Mouse (Mus musculus): Measurements from ENCODE around the gene Usp7. TPM values are rescaled to one million over a fixed set of nuclear protein-coding genes. Genes with fewer than 3 reads are reported as not detected.
"Not testable (repeated sequence)": the region's sequence is repeated elsewhere in the genome, so short reads cannot be mapped to it uniquely, and the experiment has no call there.

Gene Usp7
- polyA plus RNA-seq, 1 experiment from 2014 or later: 23.9 TPM

GRCm38 (mm10) chr16:8737666-8738541, 54.2 kb downstream of the Usp7 start:
- Histone ChIP-seq H3K27ac (ENCODE audit: low read depth, low read length) (peak overlapping the region; percentile 97), H3K9me3 (ENCODE audit: control insufficient read depth, low read length) (no peaks in the 10 kb centered on the region)
- WGBS: under 1% methylated on average over 73 of the region's 110 CpGs

GRCm38 (mm10) chr16:8737341-8737665, 54.8 kb downstream of the Usp7 start:
- H3K27me3 ChIP-seq (replicated peaks; ENCODE audit: control insufficient read depth, insufficient read depth, low read length): no peaks in the 10 kb centered on the region
- H3K36me3 ChIP-seq (ENCODE audit: control insufficient read depth, insufficient read depth, low read length): no peaks in the 10 kb centered on the region
- peak overlapping the region; percentile 97 for H3K4me2 ChIP-seq (ENCODE audit: low read length)
- H3K4me1 ChIP-seq (ENCODE audit: control insufficient read depth, insufficient read depth, low read depth, low read length): peaks cover 32% of the 10 kb centered on the region
- peak overlapping the region; percentile 97; the same call in 1 of the 2 replicates for H3K27ac ChIP-seq (ENCODE audit: low read depth, low read length)
- peak overlapping the region; percentile 99 for H3K4me3 ChIP-seq (ENCODE audit: low read length)
- no peaks in the 10 kb centered on the region for H3K9me3 ChIP-seq (ENCODE audit: control insufficient read depth, low read length)
- 1% methylated on average over 11 of the region's 11 CpGs for WGBS
- ATAC-seq: no peak
- H3K9ac ChIP-seq (ENCODE audit: low read depth, low read length): peak overlapping the region; percentile 97

More at GRCm38 (mm10) chr16:8737666-8738541, 54.2 kb downstream of the Usp7 start:
- Histone ChIP-seq H3K4me2 (ENCODE audit: low read length) (peak overlapping the region; percentile 97), H3K4me3 (ENCODE audit: low read length) (peak overlapping the region; percentile 99), H3K27me3 (replicated peaks; ENCODE audit: control insufficient read depth, insufficient read depth, low read length) (no peaks in the 10 kb centered on the region), H3K36me3 (ENCODE audit: control insufficient read depth, insufficient read depth, low read length) (no peaks in the 10 kb centered on the region), H3K9ac (ENCODE audit: low read depth, low read length) (peak overlapping the region; percentile 97), H3K4me1 (ENCODE audit: control insufficient read depth, insufficient read depth, low read depth, low read length) (peaks cover 32% of the 10 kb centered on the region)
- peak; percentile 43; the same call in 1 of the 2 replicates for ATAC-seq

- H3K27me3 ChIP-seq (replicated peaks; ENCODE audit: control insufficient read depth, insufficient read depth, low read length): no peaks in the 10 kb centered on the region
- H3K4me2 ChIP-seq (ENCODE audit: low read length): peak overlapping the region; percentile 97
- peaks cover 32% of the 10 kb centered on the region for H3K4me1 ChIP-seq (ENCODE audit: control insufficient read depth, insufficient read depth, low read depth, low read length)
- no peaks in the 10 kb centered on the region for H3K36me3 ChIP-seq (ENCODE audit: control insufficient read depth, insufficient read depth, low read length)
- peak overlapping the region; percentile 97 for H3K9ac ChIP-seq (ENCODE audit: low read depth, low read length)
- 1% methylated on average over 7 of the region's 7 CpGs for WGBS
- no peak for ATAC-seq
- H3K4me3 ChIP-seq (ENCODE audit: low read length): peak overlapping the region; percentile 99
- H3K9me3 ChIP-seq (ENCODE audit: control insufficient read depth, low read length): no peaks in the 10 kb centered on the region
- H3K27ac ChIP-seq (ENCODE audit: low read depth, low read length): no peak overlapping the region
Measured at GRCm38 (mm10) chr16:8736757-8737156, 55.4 kb downstream of the Usp7 start.

GRCm38 (mm10) chr16:8736032-8736431, 56.1 kb downstream of the Usp7 start:
- WGBS: 17% methylated on average over 8 of the region's 8 CpGs
- no peaks in the 10 kb centered on the region for H3K9me3 ChIP-seq (ENCODE audit: control insufficient read depth, low read length)
- peak overlapping the region; percentile 5; the same call in 1 of the 2 replicates for H3K9ac ChIP-seq (ENCODE audit: low read depth, low read length)
- peaks cover 32% of the 10 kb centered on the region for H3K4me1 ChIP-seq (ENCODE audit: control insufficient read depth, insufficient read depth, low read depth, low read length)
- H3K4me2 ChIP-seq (ENCODE audit: low read length): peak overlapping the region; percentile 97
- H3K27me3 ChIP-seq (replicated peaks; ENCODE audit: control insufficient read depth, insufficient read depth, low read length): no peaks in the 10 kb centered on the region
- peak overlapping the region; percentile 99 for H3K4me3 ChIP-seq (ENCODE audit: low read length)
- ATAC-seq: no peak
- H3K27ac ChIP-seq (ENCODE audit: low read depth, low read length): no peak overlapping the region
- H3K36me3 ChIP-seq (ENCODE audit: control insufficient read depth, insufficient read depth, low read length): no peaks in the 10 kb centered on the region

GRCm38 (mm10) chr16:8734693-8735092, 57.4 kb downstream of the Usp7 start:
- no peaks in the 10 kb centered on the region for H3K27me3 ChIP-seq (replicated peaks; ENCODE audit: control insufficient read depth, insufficient read depth, low read length)
- H3K36me3 ChIP-seq (ENCODE audit: control insufficient read depth, insufficient read depth, low read length): no peaks in the 10 kb centered on the region
- peaks cover 32% of the 10 kb centered on the region for H3K4me1 ChIP-seq (ENCODE audit: control insufficient read depth, insufficient read depth, low read depth, low read length)
- no peak overlapping the region for H3K27ac ChIP-seq (ENCODE audit: low read depth, low read length)
- no peak overlapping the region for H3K9ac ChIP-seq (ENCODE audit: low read depth, low read length)
- H3K4me2 ChIP-seq (ENCODE audit: low read length): no peak overlapping the region
- whole genome bisulfite sequencing: 82% methylated on average over 4 of the region's 4 CpGs
- no peaks in the 10 kb centered on the region for H3K9me3 ChIP-seq (ENCODE audit: control insufficient read depth, low read length)
- no peak for ATAC-seq
- no peak overlapping the region for H3K4me3 ChIP-seq (ENCODE audit: low read length)

GRCm38 (mm10) chr16:8733624-8734023, 58.5 kb downstream of the Usp7 start:
- Histone ChIP-seq H3K4me2 (ENCODE audit: low read length) (no peak overlapping the region), H3K9ac (ENCODE audit: low read depth, low read length) (no peak overlapping the region), H3K27me3 (replicated peaks; ENCODE audit: control insufficient read depth, insufficient read depth, low read length) (no peaks in the 10 kb centered on the region), H3K4me1 (ENCODE audit: control insufficient read depth, insufficient read depth, low read depth, low read length) (peaks cover 37% of the 10 kb centered on the region), H3K9me3 (ENCODE audit: control insufficient read depth, low read length) (no peaks in the 10 kb centered on the region), H3K36me3 (ENCODE audit: control insufficient read depth, insufficient read depth, low read length) (no peaks in the 10 kb centered on the region), H3K27ac (ENCODE audit: low read depth, low read length) (no peak overlapping the region), H3K4me3 (ENCODE audit: low read length) (no peak overlapping the region)
- ATAC-seq: no peak
- WGBS: 94% methylated on average over 4 of the region's 4 CpGs

GRCm38 (mm10) chr16:8732450-8732849, 59.7 kb downstream of the Usp7 start:
- H3K9ac ChIP-seq (ENCODE audit: low read depth, low read length); H3K4me2 ChIP-seq (ENCODE audit: low read length); H3K4me3 ChIP-seq (ENCODE audit: low read length); ATAC-seq; H3K27me3 ChIP-seq (replicated peaks; ENCODE audit: control insufficient read depth, insufficient read depth, low read length); H3K9me3 ChIP-seq (ENCODE audit: control insufficient read depth, low read length); H3K36me3 ChIP-seq (ENCODE audit: control insufficient read depth, insufficient read depth, low read length); H3K27ac ChIP-seq (ENCODE audit: low read depth, low read length): not testable (repeated sequence)
- peaks cover 37% of the 10 kb centered on the region for H3K4me1 ChIP-seq (ENCODE audit: control insufficient read depth, insufficient read depth, low read depth, low read length)
- 83% methylated on average over 3 of the region's 4 CpGs for WGBS

- Histone ChIP-seq H3K4me3 (ENCODE audit: low read length) (no peak overlapping the region), H3K9ac (ENCODE audit: low read depth, low read length) (no peak overlapping the region), H3K9me3 (ENCODE audit: control insufficient read depth, low read length) (no peaks in the 10 kb centered on the region), H3K27me3 (replicated peaks; ENCODE audit: control insufficient read depth, insufficient read depth, low read length) (no peaks in the 10 kb centered on the region), H3K36me3 (ENCODE audit: control insufficient read depth, insufficient read depth, low read length) (no peaks in the 10 kb centered on the region), H3K27ac (ENCODE audit: low read depth, low read length) (no peak overlapping the region), H3K4me2 (ENCODE audit: low read length) (no peak overlapping the region), H3K4me1 (ENCODE audit: control insufficient read depth, insufficient read depth, low read depth, low read length) (peaks cover 29% of the 10 kb centered on the region)
- no peak for ATAC-seq
- WGBS: 88% methylated on average over 7 of the region's 7 CpGs
Measured at GRCm38 (mm10) chr16:8731630-8732029, 60.5 kb downstream of the Usp7 start.

- ATAC-seq: no peak
- 88% methylated on average over 5 of the region's 5 CpGs for WGBS
- Histone ChIP-seq H3K36me3 (ENCODE audit: control insufficient read depth, insufficient read depth, low read length) (no peaks in the 10 kb centered on the region), H3K27ac (ENCODE audit: low read depth, low read length) (no peak overlapping the region), H3K4me2 (ENCODE audit: low read length) (no peak overlapping the region), H3K4me3 (ENCODE audit: low read length) (no peak overlapping the region), H3K9me3 (ENCODE audit: control insufficient read depth, low read length) (no peaks in the 10 kb centered on the region), H3K9ac (ENCODE audit: low read depth, low read length) (no peak overlapping the region), H3K27me3 (replicated peaks; ENCODE audit: control insufficient read depth, insufficient read depth, low read length) (no peaks in the 10 kb centered on the region), H3K4me1 (ENCODE audit: control insufficient read depth, insufficient read depth, low read depth, low read length) (peaks cover 4% of the 10 kb centered on the region; the same call in 1 of the 2 replicates)
Measured at GRCm38 (mm10) chr16:8728111-8728748, 63.9 kb downstream of the Usp7 start.
